Mouse (Mus musculus) midbrain, postnatal 0 days (tissue): ENCODE measurements around the gene Pitpnm2. TPM values are rescaled to one million over a fixed set of nuclear protein-coding genes. Genes with fewer than 3 reads are reported as not detected.

ENCODE experiments used
- ATAC-seq: fragments of 200-750 bp; cut with Nextera tagmentation; 2 replicates; pipeline ENCODE4 v1.8.0; 2017; ENCODE audit warnings: moderate number of reproducible peaks, mild to moderate bottlenecking, moderate TSS enrichment, moderate library complexity; ENCODE audit not compliant: low FRiP score
- DNase-seq: peaks from one replicate; pipeline ENCODE4 v3.0.0-alpha.2; 2015; ENCODE audit warnings: low spot score
- H3K27ac ChIP-seq: fragments of 300-500 bp; sonication (generic); 2 replicates; pipeline ENCODE4 v1.5.1; 2014; ENCODE audit warnings: low read depth, mild to moderate bottlenecking, low read length, mixed read lengths
- H3K27me3 ChIP-seq: fragments of 300-500 bp; sonication (generic); 2 replicates; pipeline ENCODE4 v1.6.1; 2014; ENCODE audit warnings: low read length, control low read depth, mixed read lengths; ENCODE audit not compliant: insufficient read depth
- H3K36me3 ChIP-seq: fragments of 300-500 bp; sonication (generic); 2 replicates; pipeline ENCODE4 v1.6.1; 2014; ENCODE audit warnings: low read length, control low read depth, mixed read lengths; ENCODE audit not compliant: insufficient read depth
- H3K4me1 ChIP-seq: fragments of 300-500 bp; sonication (generic); 2 replicates; pipeline ENCODE4 v1.6.1; 2014; ENCODE audit warnings: mild to moderate bottlenecking, control low read depth, antibody characterized with exemption, low read length, mixed read lengths; ENCODE audit not compliant: insufficient read depth
- H3K4me2 ChIP-seq: fragments of 300-500 bp; sonication (generic); 2 replicates; pipeline ENCODE4 v1.6.1; 2014; ENCODE audit warnings: low read depth, mild to moderate bottlenecking, low read length, mixed read lengths; ENCODE audit not compliant: poor library complexity, severe bottlenecking
- H3K4me3 ChIP-seq: fragments of 300-500 bp; sonication (generic); 2 replicates; pipeline ENCODE4 v1.5.1; 2014; ENCODE audit warnings: low read depth, mild to moderate bottlenecking, low read length, moderate library complexity
- H3K9ac ChIP-seq: fragments of 300-500 bp; sonication (generic); replicated peaks from 2 replicates; pipeline ENCODE4 v1.6.1; 2014; ENCODE audit warnings: mild to moderate bottlenecking, low read length, moderate library complexity, mixed read lengths; ENCODE audit not compliant: poor library complexity, severe bottlenecking
- H3K9me3 ChIP-seq: fragments of 300-500 bp; sonication (generic); 2 replicates; pipeline ENCODE4 v1.6.1; 2016; ENCODE audit warnings: low read length, control low read depth
- CTCF ChIP-seq: IDR thresholded peaks from 2 replicates; pipeline ENCODE4 v1.5.1; 2016; ENCODE audit warnings: antibody characterized with exemption, mild to moderate bottlenecking
- WGBS: fragments of 180-500 bp; shearing (Covaris S2); extraction: QIAGEN DNeasy Blood & Tissue Kit; methylation state at CpG from one replicate; pipeline ENCODE4 v1.1.7; 2014; 5-methylcytosine and 5-hydroxymethylcytosine counted together
- polyA plus RNA-seq: library from polyadenylated mRNA; unstranded; fragments of >200 nt; fragmentation: Nextera tagmentation; extraction: Ambion mirVana; gene quantifications from 2 replicates; pipeline ENCODE4 v1.2.1, GENCODE M21; 2015
- total RNA-seq: library from RNA; depleted of rRNA; stranded (reverse); fragments of >200 nt; gene quantifications from 2 replicates; pipeline ENCODE4 v1.2.3, GENCODE M21; 2014

Gene Pitpnm2
- total and polyA plus RNA-seq, 2 experiments from 2014 or later = 10.1 to 66.2 TPM

DNA sequence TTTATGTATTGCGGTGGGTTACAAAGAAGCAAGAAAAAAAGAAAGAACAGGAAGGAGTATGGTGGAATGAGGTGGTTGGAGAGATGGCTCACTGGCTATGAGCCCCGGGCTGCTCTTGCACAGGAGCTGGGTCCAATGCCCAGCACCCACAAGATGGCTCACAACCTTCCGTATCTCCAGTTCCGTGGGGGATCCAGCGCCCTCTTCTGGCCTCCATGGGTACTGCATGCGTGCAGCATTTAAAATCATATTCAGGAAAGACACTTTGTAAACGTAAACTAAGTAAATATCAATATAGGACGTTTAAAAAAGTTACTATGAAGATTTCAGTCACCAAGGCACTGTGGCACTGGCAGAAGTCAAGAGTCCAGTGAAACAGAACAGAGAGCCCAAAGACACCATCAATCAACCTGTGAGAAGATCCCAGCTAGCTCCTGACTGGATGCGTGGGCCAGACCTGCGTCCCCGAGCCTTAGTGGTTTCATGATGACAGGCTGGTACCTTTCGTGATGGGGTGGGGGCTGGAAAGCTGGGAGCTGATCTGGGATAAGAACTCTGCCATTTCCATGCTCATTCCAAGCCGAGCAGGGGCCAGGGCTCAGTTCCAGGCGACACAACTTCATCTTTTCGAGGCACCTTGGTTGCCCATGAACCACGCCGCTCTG is 138.4 kb downstream of the Pitpnm2 start:
- WGBS = 18% methylated on average over 17 of the region's 17 CpGs
- no peak overlapping the region; the same call in 1 of the 2 replicates for H3K27ac ChIP-seq
- peak; percentile 6; the same call in 1 of the 2 replicates for ATAC-seq
- H3K4me3 ChIP-seq = peak overlapping the region; percentile 86
- peak overlapping the region; percentile 93 for H3K4me2 ChIP-seq
- H3K27me3 ChIP-seq = no peaks in the 10 kb centered on the region
- H3K9me3 ChIP-seq = no peaks in the 10 kb centered on the region
- H3K4me1 ChIP-seq = peaks cover 10% of the 10 kb centered on the region; the same call in 1 of the 2 replicates
- peak; percentile 84 for TF ChIP-seq CTCF
- H3K9ac ChIP-seq = peak overlapping the region; percentile 44
- peaks cover 10% of the 10 kb centered on the region; the same call in 1 of the 2 replicates for H3K36me3 ChIP-seq
- no peak for DNase-seq

DNA sequence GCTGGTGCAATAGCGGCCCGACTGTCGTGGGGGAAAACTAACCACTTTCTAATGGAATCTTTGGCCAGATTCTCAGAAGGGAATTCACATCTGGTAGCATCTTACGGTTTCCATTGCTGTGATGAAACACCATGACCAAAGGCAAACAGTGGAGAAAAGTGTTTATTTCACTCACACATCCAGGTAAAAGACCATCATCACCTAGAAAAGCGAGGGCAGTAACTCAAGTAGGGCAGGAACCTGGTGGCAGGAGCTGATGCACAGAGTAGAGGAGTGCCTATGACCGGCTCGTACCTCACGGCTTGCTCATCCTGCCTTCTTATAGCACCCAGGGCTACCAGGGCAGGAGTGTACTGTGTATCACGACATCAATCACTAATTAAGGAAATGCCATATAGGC is 146.0 kb downstream of the Pitpnm2 start:
- H3K27ac ChIP-seq = no peak overlapping the region
- H3K4me3 ChIP-seq = no peak overlapping the region
- H3K36me3 ChIP-seq = no peaks in the 10 kb centered on the region
- H3K4me1 ChIP-seq = no peaks in the 10 kb centered on the region
- no peaks in the 10 kb centered on the region for H3K27me3 ChIP-seq
- no peaks in the 10 kb centered on the region for H3K9me3 ChIP-seq
- 95% methylated on average over 9 of the region's 9 CpGs for WGBS
- H3K4me2 ChIP-seq = no peak overlapping the region
- no peak for DNase-seq
- no peak for TF ChIP-seq CTCF
- ATAC-seq = no peak
- no peak overlapping the region for H3K9ac ChIP-seq

DNA sequence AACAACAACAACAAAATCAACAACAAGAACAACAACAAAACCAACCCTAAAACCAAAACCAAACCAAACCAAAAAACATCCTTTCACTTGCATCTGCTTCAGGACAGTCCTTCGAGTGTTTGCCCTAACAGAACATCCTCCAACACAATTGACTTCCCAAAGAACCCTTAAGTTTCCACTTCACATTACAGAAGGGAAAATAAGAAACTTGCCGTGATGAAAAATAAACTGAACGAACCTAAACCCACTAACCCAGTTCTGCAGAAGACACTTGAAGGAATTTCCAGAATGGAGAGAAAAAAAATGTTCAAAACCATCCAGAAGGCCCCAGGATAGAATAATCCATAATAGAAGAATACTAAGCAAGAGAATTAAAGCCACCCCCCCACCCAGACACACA is 146.5 kb downstream of the Pitpnm2 start:
- ATAC-seq (no peak), DNase-seq (no peak)
- no peak overlapping the region for H3K9ac ChIP-seq
- H3K27ac ChIP-seq = no peak overlapping the region
- no peaks in the 10 kb centered on the region for H3K4me1 ChIP-seq
- no peak overlapping the region for H3K4me2 ChIP-seq
- no peaks in the 10 kb centered on the region for H3K27me3 ChIP-seq
- whole genome bisulfite sequencing = 87% methylated on average over 3 of the region's 3 CpGs
- H3K4me3 ChIP-seq = no peak overlapping the region
- H3K9me3 ChIP-seq = no peaks in the 10 kb centered on the region
- TF ChIP-seq CTCF = no peak
- no peaks in the 10 kb centered on the region for H3K36me3 ChIP-seq

DNA sequence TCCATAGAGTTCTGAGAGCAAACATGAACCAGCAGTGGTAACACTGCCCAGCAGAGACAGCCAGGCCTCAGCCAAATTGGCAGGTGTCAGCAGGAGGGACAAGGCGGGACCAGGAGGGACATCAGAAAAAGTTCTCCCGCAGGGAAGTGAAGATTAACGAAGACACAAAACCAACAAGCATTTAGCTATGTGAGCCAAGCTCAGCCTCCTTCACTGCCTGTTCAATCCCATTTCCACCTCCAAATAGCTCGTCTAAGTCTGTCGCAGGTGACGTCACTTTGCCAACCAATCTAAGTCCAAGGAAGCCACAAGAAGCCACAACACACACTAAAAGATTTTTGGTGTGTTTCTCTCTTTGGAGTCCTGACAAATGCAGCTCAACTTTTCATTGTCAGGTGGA is 147.2 kb downstream of the Pitpnm2 start:
- 84% methylated on average over 6 of the region's 6 CpGs for WGBS
- Histone ChIP-seq H3K27me3 (no peaks in the 10 kb centered on the region), H3K4me1 (no peaks in the 10 kb centered on the region), H3K27ac (no peak overlapping the region), H3K9me3 (no peaks in the 10 kb centered on the region), H3K4me3 (no peak overlapping the region), H3K4me2 (no peak overlapping the region), H3K36me3 (no peaks in the 10 kb centered on the region), H3K9ac (no peak overlapping the region)
- TF ChIP-seq CTCF = no peak
- DNase-seq (no peak), ATAC-seq (no peak)

DNA sequence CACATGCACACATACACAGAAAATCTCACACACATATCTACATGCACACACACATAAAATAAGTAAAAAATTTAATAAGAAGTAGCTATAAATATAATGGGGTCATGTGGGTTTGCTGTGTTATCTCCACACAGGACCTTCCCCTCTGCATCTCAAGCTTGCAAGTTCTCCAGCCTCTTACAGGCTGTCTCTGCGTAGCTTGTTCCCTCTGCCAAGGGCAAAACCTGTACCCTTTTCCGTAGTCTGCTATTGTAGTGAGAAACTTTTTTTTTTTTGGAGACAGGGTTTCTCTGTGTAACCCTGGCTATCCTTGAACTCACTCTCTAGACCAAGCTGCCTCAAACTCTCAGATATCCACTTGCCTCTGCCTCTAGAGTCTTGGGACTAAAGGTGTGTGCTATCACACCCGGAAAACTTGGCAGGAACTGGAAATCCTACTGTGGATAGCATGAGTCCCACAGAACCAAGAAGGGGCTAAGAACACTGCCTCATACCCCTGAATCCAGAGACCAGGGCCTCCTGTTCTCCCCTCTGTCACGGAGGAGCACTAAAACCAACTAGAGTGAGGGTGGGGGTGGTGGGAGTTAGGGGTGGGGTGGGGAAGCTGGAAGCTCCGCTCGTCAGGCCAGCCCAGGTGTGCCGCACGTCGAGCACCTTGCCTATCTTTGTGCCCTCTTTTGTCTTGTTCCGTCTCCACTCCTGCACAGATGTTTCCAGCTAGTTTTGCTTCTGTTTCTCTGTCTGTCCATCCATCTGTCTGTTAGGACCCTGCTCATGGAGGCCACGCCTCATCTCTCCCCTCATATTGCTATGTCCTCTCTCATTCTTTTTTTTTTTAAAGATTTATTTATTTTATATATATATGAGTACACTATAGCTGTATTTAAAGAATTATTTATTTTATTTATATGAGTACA is 149.2 kb downstream of the Pitpnm2 start:
- WGBS = 90% methylated on average over 11 of the region's 11 CpGs
- H3K27ac ChIP-seq = no peak overlapping the region
- H3K4me2 ChIP-seq = no peak overlapping the region
- no peaks in the 10 kb centered on the region for H3K36me3 ChIP-seq
- no peak overlapping the region for H3K9ac ChIP-seq
- no peak for ATAC-seq
- no peak for DNase-seq
- H3K27me3 ChIP-seq = no peaks in the 10 kb centered on the region
- H3K9me3 ChIP-seq = no peaks in the 10 kb centered on the region
- TF ChIP-seq CTCF = no peak
- no peak overlapping the region for H3K4me3 ChIP-seq
- H3K4me1 ChIP-seq = 0 out of 2 replicates have a peak, but pooled peaks cover 4% of the 10 kb centered on the region

DNA sequence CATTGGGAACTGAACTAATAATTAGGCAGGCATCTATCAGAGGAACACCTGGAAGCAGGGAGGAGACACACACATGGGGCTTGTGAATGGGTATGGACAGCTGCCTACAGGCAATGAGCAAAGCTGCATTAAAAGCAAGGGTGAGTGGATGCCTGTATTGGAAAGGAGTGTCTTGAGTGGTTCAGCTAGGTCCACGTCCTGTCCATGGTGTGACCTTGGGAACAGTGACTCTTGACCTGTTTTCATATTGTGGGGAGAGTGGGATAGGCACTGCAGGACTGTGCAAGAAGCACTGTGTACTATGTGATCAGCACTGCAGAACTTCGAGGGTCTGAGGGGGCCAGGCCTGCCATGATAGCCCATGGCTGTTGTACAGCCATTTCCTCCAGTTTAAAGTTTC is 150.6 kb downstream of the Pitpnm2 start:
- 88% methylated on average over 2 of the region's 2 CpGs for WGBS
- DNase-seq = no peak
- H3K4me1 ChIP-seq = 0 out of 2 replicates have a peak, but pooled peaks cover 4% of the 10 kb centered on the region

More for the DNA sequence above, 150.6 kb downstream of the Pitpnm2 start:
- no peak for ATAC-seq
- Histone ChIP-seq H3K9me3 (no peaks in the 10 kb centered on the region), H3K27ac (no peak overlapping the region), H3K27me3 (no peaks in the 10 kb centered on the region), H3K9ac (no peak overlapping the region), H3K4me3 (no peak overlapping the region), H3K36me3 (no peaks in the 10 kb centered on the region), H3K4me2 (no peak overlapping the region)
- TF ChIP-seq CTCF = no peak
